Mouse (Mus musculus) limb, embryonic 10.5 days (tissue): ENCODE measurements around the gene Baiap2. TPM values are rescaled to one million over a fixed set of nuclear protein-coding genes. Genes with fewer than 3 reads are reported as not detected.
A peak's percentile ranks its signal among the peaks of the same experiment; 100 is the strongest.

Experiments
- DNase-seq: peaks from one replicate; pipeline ENCODE4 v3.0.0-alpha.2; 2017; ENCODE audit warnings: low spot score
- H3K27ac ChIP-seq: fragments of 300-500 bp; sonication (generic); 2 replicates; pipeline ENCODE4 v1.5.1; 2016; ENCODE audit warnings: mild to moderate bottlenecking
- H3K27me3 ChIP-seq: fragments of 300-500 bp; sonication (generic); 2 replicates; pipeline ENCODE4 v1.6.1; 2016; ENCODE audit warnings: low read depth, mild to moderate bottlenecking; ENCODE audit not compliant: poor library complexity, severe bottlenecking
- H3K36me3 ChIP-seq: fragments of 300-500 bp; sonication (generic); 2 replicates; pipeline ENCODE4 v1.6.1; 2016; ENCODE audit warnings: mild to moderate bottlenecking, moderate library complexity
- H3K4me1 ChIP-seq: fragments of 300-500 bp; sonication (generic); 2 replicates; pipeline ENCODE4 v1.6.1; 2016
- H3K4me3 ChIP-seq: fragments of 300-500 bp; sonication (generic); 2 replicates; pipeline ENCODE4 v1.5.1; 2016; ENCODE audit warnings: mild to moderate bottlenecking, moderate library complexity
- H3K9me3 ChIP-seq: fragments of 300-500 bp; sonication (generic); replicated peaks from 2 replicates; pipeline ENCODE4 v1.6.1; 2016; ENCODE audit warnings: mild to moderate bottlenecking
- WGBS: fragments of 180-500 bp; shearing (Covaris S2); methylation state at CpG from one replicate; pipeline ENCODE4 v1.1.7; 2016; 5-methylcytosine and 5-hydroxymethylcytosine counted together
- polyA plus RNA-seq: library from polyadenylated mRNA; unstranded; fragments of >200 nt; fragmentation: Nextera tagmentation; extraction: Ambion mirVana; gene quantifications from 2 replicates; pipeline ENCODE4 v1.2.1, GENCODE M21; 2016

The Baiap2 gene
- polyA plus RNA-seq, 1 experiment from 2014 or later = 13.8 TPM

- WGBS = 80% methylated on average over 2 of the region's 2 CpGs
- Histone ChIP-seq H3K27me3 (no peaks in the 10 kb centered on the region), H3K27ac (peak overlapping the region; percentile 43; the same call in 1 of the 2 replicates), H3K4me1 (peaks cover 26% of the 10 kb centered on the region), H3K9me3 (no peaks in the 10 kb centered on the region), H3K4me3 (no peak overlapping the region), H3K36me3 (peaks cover 4% of the 10 kb centered on the region; the same call in 1 of the 2 replicates)
- DNase-seq = no peak
These were observed 12.3 kb downstream of the Baiap2 start for GRCm38 (mm10) chr11:119954749-119955337.

DNA sequence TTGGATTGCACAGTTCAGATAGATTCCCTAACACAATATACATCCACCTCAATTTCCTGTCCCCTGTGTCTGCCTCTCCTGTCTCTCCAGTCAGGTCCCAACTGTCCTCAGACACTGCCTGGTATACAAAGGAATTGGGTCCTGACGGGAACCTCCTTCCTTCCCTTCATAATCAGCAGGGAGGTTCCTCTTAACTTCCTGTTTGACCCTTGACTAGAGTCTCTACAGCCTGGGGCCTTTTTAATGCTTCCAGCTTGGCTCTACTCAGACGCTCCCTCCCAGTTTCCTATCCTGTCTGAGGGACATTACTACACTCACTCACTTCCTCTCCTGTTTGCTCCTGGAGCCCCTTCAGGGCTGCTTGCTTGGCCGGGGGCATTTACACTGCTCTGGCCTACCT lies 12.9 kb downstream of the Baiap2 start:
- no peaks in the 10 kb centered on the region for H3K9me3 ChIP-seq
- H3K36me3 ChIP-seq = peaks cover 6% of the 10 kb centered on the region; the same call in 1 of the 2 replicates
- peaks cover 26% of the 10 kb centered on the region for H3K4me1 ChIP-seq
- no peaks in the 10 kb centered on the region for H3K27me3 ChIP-seq
- no peak for DNase-seq
- peak overlapping the region; percentile 43; the same call in 1 of the 2 replicates for H3K27ac ChIP-seq
- no peak overlapping the region for H3K4me3 ChIP-seq
- WGBS = 68% methylated on average over 3 of the region's 3 CpGs

DNA sequence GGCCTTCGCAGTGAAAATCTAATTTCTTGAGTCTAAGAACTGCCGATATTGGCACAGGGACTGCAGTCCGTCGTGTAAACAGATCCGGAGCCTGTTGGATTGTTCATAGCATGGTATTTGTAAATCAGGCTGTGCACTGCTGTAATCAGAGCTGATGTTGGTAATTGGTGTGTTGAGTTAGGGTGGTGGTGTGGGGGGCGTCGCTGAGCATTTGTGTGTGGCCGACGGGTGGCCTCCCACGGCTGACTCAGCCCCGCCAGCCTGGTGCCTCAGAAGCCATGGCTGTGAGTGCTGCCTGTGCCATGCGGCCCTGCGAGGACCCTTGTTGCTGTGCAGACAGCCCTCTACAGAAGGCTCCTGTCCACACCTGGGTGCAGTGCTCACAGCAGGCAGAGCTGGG lies 14.0 kb downstream of the Baiap2 start:
- WGBS = 83% methylated on average over 13 of the region's 13 CpGs
- no peak for DNase-seq

DNA sequence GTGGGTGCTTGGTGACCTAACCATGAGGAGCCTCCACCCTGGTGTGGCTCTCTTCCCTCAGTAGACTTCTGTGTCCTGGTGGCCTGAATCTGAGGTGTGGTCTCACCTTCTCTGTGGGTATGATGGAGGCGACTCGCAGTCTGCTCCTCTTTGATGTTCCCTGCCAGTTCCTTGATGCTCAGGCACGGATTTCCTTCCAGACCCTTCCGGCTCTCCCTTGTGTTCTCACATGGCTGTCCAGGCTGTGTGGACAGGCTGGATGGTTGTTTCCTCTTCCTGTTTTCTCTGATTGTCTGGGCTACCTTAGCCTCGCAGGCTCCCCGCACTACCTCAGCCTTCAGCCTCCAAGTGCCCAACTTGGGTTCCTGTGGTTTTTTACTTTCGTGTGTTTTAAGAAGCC lies 16.3 kb downstream of the Baiap2 start:
- H3K4me3 ChIP-seq = no peak overlapping the region
- 82% methylated on average over 7 of the region's 7 CpGs for WGBS
- H3K27ac ChIP-seq = no peak overlapping the region
- no peaks in the 10 kb centered on the region for H3K9me3 ChIP-seq
- no peak for DNase-seq
- H3K36me3 ChIP-seq = peaks cover 15% of the 10 kb centered on the region; the same call in 1 of the 2 replicates
- no peaks in the 10 kb centered on the region for H3K27me3 ChIP-seq
- peaks cover 26% of the 10 kb centered on the region for H3K4me1 ChIP-seq

More for the DNA sequence above, 14.0 kb downstream of the Baiap2 start:
- no peak overlapping the region for H3K4me3 ChIP-seq
- no peaks in the 10 kb centered on the region for H3K27me3 ChIP-seq
- peaks cover 26% of the 10 kb centered on the region for H3K4me1 ChIP-seq
- no peak overlapping the region for H3K27ac ChIP-seq
- H3K36me3 ChIP-seq = peaks cover 15% of the 10 kb centered on the region; the same call in 1 of the 2 replicates
- H3K9me3 ChIP-seq = no peaks in the 10 kb centered on the region

- Histone ChIP-seq H3K27me3 (no peaks in the 10 kb centered on the region), H3K36me3 (peaks cover 15% of the 10 kb centered on the region; the same call in 1 of the 2 replicates), H3K4me3 (no peak overlapping the region), H3K9me3 (no peaks in the 10 kb centered on the region), H3K4me1 (peaks cover 25% of the 10 kb centered on the region), H3K27ac (no peak overlapping the region)
- DNase-seq = no peak
- WGBS = 81% methylated on average over 4 of the region's 4 CpGs
These were observed 17.2 kb downstream of the Baiap2 start for GRCm38 (mm10) chr11:119959714-119960113.

DNA sequence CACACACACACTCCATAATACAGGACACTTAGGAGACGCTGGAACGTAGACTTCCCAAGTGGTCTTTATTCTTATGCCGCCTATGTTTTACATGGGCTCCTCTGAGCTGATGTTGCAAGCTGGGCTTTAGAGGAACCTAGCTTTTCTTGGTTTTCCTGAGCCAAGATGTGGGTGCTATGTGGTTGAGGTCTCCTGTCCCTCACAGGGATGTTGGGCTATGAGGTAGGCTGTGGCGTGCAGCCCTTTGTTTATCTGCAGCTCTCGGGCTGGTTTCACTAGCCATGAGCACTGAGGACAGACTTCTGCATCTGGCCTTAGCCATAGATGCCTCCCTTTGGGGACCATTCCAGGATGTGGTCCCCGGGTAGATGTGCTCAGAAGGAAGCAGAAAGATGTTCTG lies 18.1 kb downstream of the Baiap2 start:
- peaks cover 15% of the 10 kb centered on the region for H3K4me1 ChIP-seq
- H3K36me3 ChIP-seq = peaks cover 17% of the 10 kb centered on the region; the same call in 1 of the 2 replicates
- no peak for DNase-seq
- WGBS = 90% methylated on average over 6 of the region's 6 CpGs
- H3K4me3 ChIP-seq = no peak overlapping the region
- no peaks in the 10 kb centered on the region for H3K9me3 ChIP-seq
- no peak overlapping the region for H3K27ac ChIP-seq
- no peaks in the 10 kb centered on the region for H3K27me3 ChIP-seq

- no peak overlapping the region for H3K4me3 ChIP-seq
- peaks cover 20% of the 10 kb centered on the region; the same call in 1 of the 2 replicates for H3K36me3 ChIP-seq
These were observed 18.9 kb downstream of the Baiap2 start for GRCm38 (mm10) chr11:119961511-119961910.

DNA sequence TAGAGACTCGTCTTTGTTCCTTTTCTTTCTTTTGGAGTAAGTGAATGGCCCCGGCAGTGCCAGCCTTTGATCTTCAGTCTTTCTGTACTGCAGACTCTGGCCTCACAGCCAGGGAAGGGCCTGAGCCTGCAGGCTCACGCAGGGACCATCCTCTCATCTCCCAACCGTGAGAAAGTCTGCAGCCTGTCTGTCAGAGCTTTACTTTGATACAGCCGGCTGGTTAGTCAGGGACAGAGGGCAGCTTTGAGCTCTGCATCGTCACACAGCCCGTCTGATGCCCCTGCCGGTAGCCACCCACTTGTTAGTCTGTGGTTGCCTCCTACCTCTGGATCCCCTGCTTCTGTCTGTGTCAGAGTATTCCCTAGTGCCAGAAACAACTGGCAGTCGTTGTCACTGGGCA lies 22.5 kb downstream of the Baiap2 start:
- Histone ChIP-seq H3K27ac (no peak overlapping the region), H3K27me3 (no peaks in the 10 kb centered on the region), H3K36me3 (peaks cover 22% of the 10 kb centered on the region; the same call in 1 of the 2 replicates), H3K4me1 (peaks cover 4% of the 10 kb centered on the region), H3K9me3 (no peaks in the 10 kb centered on the region), H3K4me3 (no peak overlapping the region)
- 16% methylated on average over 9 of the region's 9 CpGs for WGBS
- no peak for DNase-seq

More at GRCm38 (mm10) chr11:119961511-119961910, 18.9 kb downstream of the Baiap2 start:
- DNase-seq = no peak
- 90% methylated on average over 3 of the region's 3 CpGs for WGBS
- no peaks in the 10 kb centered on the region for H3K27me3 ChIP-seq
- peaks cover 8% of the 10 kb centered on the region; the same call in 1 of the 2 replicates for H3K4me1 ChIP-seq
- H3K27ac ChIP-seq = no peak overlapping the region
- H3K9me3 ChIP-seq = no peaks in the 10 kb centered on the region

DNA sequence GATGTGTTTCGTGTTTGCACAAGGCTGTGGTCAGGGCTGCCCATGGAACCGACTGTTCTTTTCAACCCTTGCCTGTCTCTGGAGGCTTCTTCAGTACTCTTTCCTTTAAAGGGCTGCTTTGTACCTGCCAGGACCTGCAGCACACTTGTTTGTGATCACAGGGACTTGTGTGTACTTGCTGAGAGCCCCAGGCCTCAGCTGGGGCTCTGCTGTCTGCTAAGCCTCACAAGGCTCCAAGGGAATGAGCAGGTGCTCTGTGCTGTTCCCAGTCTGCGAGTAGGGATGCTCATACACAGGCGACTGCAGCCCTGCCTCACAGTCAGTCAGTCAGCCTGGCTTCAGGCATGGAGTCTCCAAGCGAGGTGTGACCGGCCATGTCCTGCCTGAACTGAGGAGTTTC lies 23.7 kb downstream of the Baiap2 start:
- H3K9me3 ChIP-seq = no peaks in the 10 kb centered on the region
- peaks cover 13% of the 10 kb centered on the region; the same call in 1 of the 2 replicates for H3K36me3 ChIP-seq
- peaks cover 4% of the 10 kb centered on the region for H3K4me1 ChIP-seq
- no peak overlapping the region for H3K4me3 ChIP-seq
- H3K27ac ChIP-seq = no peak overlapping the region
- DNase-seq = no peak
- WGBS = 83% methylated on average over 6 of the region's 6 CpGs
- no peaks in the 10 kb centered on the region for H3K27me3 ChIP-seq

DNA sequence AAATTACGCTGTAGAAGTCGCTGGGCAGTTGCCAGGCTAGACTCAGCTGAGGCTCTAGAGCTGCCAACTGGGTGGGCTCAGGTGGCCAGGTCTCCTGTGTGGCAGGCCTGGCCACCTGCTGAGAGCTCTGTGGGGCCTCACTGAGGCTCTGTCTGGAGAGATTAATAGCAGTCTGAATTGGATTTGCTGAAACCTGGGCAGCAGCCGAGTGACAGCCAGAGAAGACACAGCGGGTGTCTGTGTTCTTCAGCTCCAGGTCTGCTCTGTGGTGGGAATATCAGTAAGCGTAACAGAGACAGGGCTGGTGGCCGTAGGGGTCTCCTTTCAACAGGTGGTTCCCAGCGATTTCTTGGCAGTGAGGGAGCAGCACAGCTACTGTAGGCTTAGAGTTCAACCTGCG lies 24.8 kb downstream of the Baiap2 start:
- peaks cover 4% of the 10 kb centered on the region for H3K4me1 ChIP-seq
- H3K9me3 ChIP-seq = no peaks in the 10 kb centered on the region
- no peak for DNase-seq
- 83% methylated on average over 8 of the region's 8 CpGs for WGBS
- 0 out of 2 replicates have a peak, but pooled peaks cover 13% of the 10 kb centered on the region for H3K36me3 ChIP-seq
- no peak overlapping the region for H3K27ac ChIP-seq
- H3K27me3 ChIP-seq = no peaks in the 10 kb centered on the region
- H3K4me3 ChIP-seq = no peak overlapping the region

GRCm38 (mm10) chr11:119967892-119968291 lies 25.3 kb downstream of the Baiap2 start:
- DNase-seq = no peak
- Histone ChIP-seq H3K36me3 (0 out of 2 replicates have a peak, but pooled peaks cover 13% of the 10 kb centered on the region), H3K27me3 (no peaks in the 10 kb centered on the region), H3K4me3 (no peak overlapping the region), H3K4me1 (peaks cover 4% of the 10 kb centered on the region), H3K27ac (no peak overlapping the region), H3K9me3 (no peaks in the 10 kb centered on the region)
- WGBS = 87% methylated on average over 2 of the region's 2 CpGs

- no peak for DNase-seq
These were observed 27.7 kb downstream of the Baiap2 start for GRCm38 (mm10) chr11:119970021-119970851.

GRCm38 (mm10) chr11:119973789-119974188 lies 31.2 kb downstream of the Baiap2 start:
- Histone ChIP-seq H3K27me3 (no peaks in the 10 kb centered on the region), H3K27ac (no peak overlapping the region), H3K36me3 (peaks cover 14% of the 10 kb centered on the region), H3K9me3 (no peaks in the 10 kb centered on the region), H3K4me3 (no peak overlapping the region), H3K4me1 (no peaks in the 10 kb centered on the region; the same call in 1 of the 2 replicates)
- no peak for DNase-seq
- 85% methylated on average over 4 of the region's 4 CpGs for WGBS

More at GRCm38 (mm10) chr11:119970021-119970851, 27.7 kb downstream of the Baiap2 start:
- H3K36me3 ChIP-seq = peaks cover 21% of the 10 kb centered on the region
- H3K4me1 ChIP-seq = peaks cover 4% of the 10 kb centered on the region
- H3K9me3 ChIP-seq = no peaks in the 10 kb centered on the region
- H3K27ac ChIP-seq = no peak overlapping the region
- H3K4me3 ChIP-seq = no peak overlapping the region
- H3K27me3 ChIP-seq = no peaks in the 10 kb centered on the region
- WGBS = 82% methylated on average over 12 of the region's 12 CpGs
